Mouse (Mus musculus) 416B (cell line): ENCODE data around the gene A630073D07Rik.
"Not testable (repeated sequence)": the region's sequence is repeated elsewhere in the genome, so short reads cannot be mapped to it uniquely, and the experiment has no call there.

Source experiments
- DNase-seq: peaks from one replicate; pipeline ENCODE4 v3.0.0; 2011; ENCODE audit warnings: low read depth

The A630073D07Rik gene

DNA sequence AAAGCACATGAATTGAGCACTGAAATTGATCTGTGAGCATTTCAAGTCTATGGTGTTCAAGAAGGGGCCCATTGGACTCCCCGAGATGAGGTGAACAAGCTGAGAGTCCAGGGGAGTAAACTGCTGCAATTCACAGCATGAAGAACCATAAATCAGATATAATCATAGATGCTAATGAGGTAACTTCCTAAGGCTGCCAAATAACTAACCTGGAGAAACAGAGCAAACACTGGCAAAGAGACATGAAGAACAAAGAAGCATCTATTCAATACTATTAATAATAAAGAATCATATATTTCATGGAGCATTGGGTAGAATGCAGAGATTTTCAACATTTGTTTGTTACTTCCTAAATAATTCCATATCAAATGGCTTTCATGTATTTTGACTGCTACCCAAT lies at the start of gene A630073D07Rik:
TSS of gene A630073D07Rik (minus strand) at position 101 of the 400 bp plus-strand sequence.
- no peak for DNase-seq

DNA sequence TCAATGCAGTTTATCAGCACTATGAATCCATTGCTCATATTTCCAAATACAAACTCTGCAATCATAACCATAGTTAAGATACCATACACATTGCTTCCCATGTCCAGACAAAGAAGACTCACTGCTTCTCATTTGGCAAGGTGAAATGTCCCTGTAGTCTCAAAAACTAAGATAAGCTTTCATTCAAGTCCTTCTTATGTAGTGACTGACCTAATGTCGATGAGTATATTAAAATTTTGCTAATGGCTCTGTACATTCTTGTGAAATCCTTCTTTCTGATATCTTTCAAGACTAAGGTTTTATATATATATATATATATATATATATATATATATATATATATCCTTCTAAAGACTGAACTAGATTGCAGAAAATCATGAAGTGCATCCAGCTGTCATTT lies 49.6 kb upstream of the A630073D07Rik start, which contains the start of gene Tas2r121:
TSS of gene Tas2r121 (minus strand) at position 101 of the 400 bp plus-strand sequence.
- no peak for DNase-seq

DNA sequence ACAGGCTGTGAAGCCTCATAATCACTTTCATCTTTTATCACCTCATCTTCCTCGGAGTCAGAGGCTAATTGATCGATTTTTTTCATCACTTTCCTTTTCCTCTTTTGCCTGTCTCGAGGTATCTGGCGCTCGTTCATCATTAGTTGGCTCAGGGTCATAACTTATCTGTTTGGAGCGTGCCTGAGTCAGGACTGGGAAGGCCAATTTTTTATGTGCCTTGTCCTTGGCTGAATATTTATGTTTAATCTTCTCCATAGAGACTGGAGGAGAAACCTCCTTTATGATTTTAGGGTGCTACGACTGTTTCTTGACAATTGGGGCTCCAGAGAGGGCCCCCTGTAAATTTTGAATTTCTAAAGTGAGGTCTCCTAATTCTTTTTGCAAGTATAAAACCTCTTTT lies 40.3 kb upstream of the A630073D07Rik start:
- not testable (repeated sequence) for DNase-seq

DNA sequence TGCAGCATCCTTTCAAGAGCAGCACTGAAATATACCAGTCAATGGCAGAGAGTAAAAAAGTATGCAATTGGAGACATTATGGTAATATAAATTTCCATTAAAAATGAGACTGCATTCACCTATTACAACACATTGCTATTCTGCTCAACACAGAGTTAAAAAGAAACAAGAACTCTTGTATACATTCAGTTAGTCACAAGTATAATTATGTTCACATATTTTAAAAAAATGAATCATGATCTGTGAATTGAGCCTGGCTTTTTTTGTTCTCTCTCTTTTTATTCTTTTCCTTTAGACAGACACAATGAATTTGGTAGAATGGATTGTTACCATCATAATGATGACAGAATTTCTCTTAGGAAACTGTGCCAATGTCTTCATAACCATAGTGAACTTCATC lies 5.3 kb upstream of the A630073D07Rik start, which contains the start of gene Tas2r120:
TSS of gene Tas2r120 (plus strand) at position 301 of the 400 bp plus-strand sequence.
- no peak for DNase-seq

DNA sequence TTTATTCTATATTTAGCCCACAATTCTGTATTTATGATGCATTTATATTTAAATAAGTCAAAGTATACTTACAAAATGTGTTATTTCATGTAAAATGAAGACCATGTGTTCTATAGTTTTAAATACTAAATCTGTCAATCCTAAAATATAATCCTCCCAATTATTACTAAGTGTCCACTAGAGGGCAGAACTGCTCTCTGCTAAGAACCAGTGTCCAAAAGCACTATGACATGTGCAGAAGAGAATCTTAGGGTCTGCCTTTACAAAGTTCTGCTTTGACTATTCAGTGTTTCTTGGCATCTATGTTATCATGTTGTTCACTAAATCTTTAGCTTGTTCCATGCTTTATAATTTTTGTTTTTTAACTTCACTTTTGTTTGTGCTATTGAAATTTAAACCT lies 1.9 kb downstream of the A630073D07Rik start:
- peak; percentile 31 for DNase-seq

DNA sequence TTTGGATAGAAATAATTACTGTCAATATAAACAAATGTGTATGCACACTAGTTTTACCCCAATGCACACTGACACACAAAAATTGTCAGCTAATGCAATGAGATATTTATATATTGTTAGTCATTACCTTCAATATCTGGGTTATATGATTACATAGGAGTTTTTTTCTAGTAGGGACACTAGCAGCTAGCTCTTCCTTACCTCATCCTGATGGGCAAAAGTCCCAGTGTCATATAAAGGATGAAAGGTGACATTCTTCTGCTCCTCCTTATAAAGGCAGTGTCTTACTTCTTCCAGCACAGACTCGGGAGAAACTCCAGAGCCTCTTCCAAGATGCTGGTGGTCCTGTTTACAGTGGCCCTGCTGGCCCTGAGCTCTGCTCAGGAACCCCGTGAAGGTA lies 55.7 kb downstream of the A630073D07Rik start, which contains the start of gene Prp2:
TSS of gene Prp2 (plus strand) at position 301 of the 400 bp plus-strand sequence.
- not testable (repeated sequence) for DNase-seq
